Mouse (Mus musculus) adipocyte (in vitro differentiated cells): ENCODE measurements around the gene Gm15155.
"Not testable (repeated sequence)": the region's sequence is repeated elsewhere in the genome, so short reads cannot be mapped to it uniquely, and the experiment has no call there.

Experiments
- DNase-seq: peaks from one replicate; pipeline ENCODE4 v3.0.0-alpha.2; 2016; ENCODE audit warnings: low spot score

Gene Gm15155

GRCm38 (mm10) chrX:155624341-155624841 lies at the start of gene Gm15155:
Gm15155 (plus strand) TSS chrX:155624741.
- no peak for DNase-seq

DNA sequence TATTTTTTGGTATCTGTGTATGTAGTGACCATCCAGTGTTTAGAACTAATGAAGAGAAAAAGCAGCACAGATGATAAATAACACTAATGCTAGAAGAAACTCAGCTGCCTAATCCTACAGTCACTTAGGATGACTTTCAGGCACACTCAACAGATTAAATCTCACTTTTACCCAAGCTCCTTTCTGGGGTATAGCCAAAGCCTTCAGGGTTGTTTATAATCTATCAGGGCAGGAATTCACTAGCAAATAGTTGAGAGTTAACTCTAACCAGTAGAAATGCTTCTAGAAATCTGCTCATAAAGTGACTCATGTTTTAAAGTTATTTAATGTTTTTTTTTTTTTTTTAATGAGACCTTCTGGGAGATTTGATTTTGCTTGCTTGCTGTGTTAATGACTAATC lies 44.8 kb upstream of the Gm15155 start:
- DNase-seq: no peak

GRCm38 (mm10) chrX:155584586-155584985 lies 40.0 kb upstream of the Gm15155 start:
- DNase-seq: peak; percentile 2

GRCm38 (mm10) chrX:155591490-155591889 lies 33.1 kb upstream of the Gm15155 start:
- DNase-seq: no peak

DNA sequence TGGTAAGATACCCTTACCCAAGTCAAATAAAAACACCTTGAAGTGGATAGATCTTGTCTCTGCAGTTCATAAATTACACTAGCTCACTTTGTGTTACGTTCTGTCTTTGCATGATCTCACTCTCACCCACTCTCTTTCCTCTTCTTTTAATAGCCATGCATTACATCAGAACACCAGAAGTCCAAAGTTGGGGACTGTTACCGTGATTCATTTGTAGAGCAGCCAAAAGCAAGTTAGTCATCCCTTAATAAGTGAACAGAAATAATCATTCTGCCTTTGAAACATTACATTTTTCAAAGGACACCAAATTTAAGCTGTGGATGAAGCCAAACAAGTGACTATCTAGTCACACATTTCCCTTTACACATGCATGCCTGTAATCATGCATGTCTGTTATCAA lies 32.1 kb upstream of the Gm15155 start:
- DNase-seq: no peak

DNA sequence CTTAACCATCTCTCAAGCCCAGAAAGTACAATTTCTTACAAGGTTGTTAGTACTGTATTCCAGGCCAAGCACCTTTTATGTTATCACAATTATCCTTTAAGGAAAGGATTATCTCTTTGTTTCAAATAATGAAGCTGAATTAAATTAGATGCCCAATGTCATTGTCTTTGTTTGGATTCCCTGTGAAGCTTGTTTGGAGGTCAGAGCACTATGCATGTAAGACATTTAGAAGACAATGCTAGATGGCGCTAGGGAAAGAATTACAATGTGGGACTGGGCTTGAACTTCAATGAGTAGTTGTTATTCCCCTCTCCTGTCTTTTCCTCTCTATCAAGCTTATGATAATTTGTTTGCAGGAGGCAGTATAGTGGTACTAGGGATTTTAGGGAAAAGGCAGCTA lies 29.9 kb upstream of the Gm15155 start:
- DNase-seq: no peak

DNA sequence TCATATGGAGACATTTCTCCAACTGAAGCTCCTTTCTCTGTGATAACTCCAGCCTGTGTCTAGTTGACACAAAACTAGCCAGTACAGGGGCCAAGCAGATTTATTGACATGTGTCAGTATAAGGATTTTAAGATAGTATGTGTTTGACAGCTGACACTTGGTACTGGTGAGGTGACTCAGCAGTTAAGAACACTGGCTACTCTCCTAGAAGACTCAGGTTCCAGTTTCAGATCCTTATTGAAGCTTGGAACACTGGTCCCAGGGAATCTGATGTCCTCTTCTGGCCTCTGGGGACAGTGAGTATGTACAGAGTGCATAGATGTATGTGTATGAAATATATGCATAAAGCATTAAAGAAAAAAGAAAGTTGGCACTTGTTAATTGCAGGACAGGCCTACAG lies 28.2 kb upstream of the Gm15155 start:
- no peak for DNase-seq

DNA sequence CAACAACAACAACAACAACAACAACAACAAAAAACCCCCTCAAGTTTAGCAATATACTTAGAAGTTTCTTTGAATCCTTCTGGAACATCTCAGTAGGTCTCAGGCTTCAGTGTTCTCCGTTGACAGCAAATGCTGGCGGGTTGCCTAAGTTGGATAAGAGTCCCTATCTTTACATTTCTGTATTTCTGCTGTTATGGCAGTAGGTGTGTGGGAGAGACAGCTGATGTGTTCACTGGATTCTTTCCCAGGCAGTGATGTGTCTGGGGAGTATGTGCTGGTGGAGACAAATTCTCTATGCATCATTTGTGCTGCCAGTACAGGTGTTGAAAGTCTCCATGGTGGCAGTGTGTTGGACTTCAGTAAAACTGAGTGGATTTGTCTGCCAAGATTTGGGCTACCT lies 23.3 kb upstream of the Gm15155 start:
- no peak for DNase-seq

- DNase-seq: no peak
Observed at GRCm38 (mm10) chrX:155622527-155622926, 2.0 kb upstream of the Gm15155 start.

DNA sequence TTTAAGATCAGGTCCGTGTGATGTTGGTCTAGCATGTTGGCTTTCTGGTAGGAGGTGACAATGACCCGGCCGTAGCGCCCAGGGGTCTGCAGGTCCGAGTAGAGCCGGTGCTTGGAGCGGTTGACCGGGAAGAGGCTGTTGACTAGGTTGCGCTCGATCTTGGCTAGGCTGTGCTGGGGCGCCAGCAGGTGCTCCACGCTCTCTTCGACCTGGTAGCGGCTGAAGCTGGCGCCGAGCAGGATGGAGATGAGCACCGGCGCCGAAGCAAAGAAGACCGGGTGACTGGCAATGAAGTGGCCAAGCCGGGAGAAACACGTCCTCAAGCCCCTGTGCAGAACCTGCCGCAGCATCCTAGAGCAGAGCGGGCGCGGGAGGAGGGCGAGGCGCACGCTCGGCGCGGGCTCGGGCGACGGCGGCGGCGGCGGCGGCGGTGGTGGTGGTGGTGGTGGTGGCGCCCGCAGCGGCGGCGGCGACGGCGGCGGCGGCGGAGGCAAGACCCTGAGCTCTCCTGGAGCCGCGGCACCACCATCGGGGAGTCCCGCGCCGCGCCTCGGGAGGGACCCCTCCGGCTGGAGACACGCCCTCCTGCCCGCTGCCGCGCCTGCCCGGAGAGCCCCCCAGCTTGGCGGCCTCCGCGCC lies 1.5 kb upstream of the Gm15155 start:
- no peak for DNase-seq

DNA sequence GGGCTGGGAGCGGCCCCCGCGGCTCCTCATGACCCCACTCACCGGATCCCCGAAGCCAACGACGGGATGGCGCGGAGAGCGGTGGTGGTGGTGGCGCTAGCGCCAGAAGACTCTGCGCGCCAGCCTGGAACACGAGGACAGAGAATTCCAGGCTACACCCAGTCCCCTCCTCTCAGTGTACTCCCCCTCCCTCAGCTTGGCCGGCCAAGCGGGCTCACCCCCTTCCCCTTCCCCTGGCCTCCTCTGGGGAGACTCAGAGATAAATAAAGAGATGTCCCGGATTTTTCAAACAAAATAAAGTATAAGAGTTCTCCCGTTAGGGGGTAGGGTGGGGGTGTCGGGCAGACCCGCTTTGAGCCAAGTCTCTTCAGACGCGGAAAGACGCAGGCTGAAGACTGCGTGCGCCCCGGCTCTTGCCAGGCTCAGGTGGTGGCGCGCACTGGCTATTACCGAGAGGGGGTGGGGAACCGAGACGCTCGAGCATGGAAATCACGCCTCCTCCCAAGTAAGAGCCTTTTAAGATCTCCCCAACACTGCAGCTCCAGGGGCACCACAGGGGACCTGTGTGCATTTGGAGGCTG lies 750 bp upstream of the Gm15155 start, which contains the start of gene Ptchd1:
TSS of gene Ptchd1 (minus strand) at position 114 of the 581 bp plus-strand sequence.
- no peak for DNase-seq

GRCm38 (mm10) chrX:155624895-155625294 lies 354 bp downstream of the Gm15155 start:
- DNase-seq: no peak

DNA sequence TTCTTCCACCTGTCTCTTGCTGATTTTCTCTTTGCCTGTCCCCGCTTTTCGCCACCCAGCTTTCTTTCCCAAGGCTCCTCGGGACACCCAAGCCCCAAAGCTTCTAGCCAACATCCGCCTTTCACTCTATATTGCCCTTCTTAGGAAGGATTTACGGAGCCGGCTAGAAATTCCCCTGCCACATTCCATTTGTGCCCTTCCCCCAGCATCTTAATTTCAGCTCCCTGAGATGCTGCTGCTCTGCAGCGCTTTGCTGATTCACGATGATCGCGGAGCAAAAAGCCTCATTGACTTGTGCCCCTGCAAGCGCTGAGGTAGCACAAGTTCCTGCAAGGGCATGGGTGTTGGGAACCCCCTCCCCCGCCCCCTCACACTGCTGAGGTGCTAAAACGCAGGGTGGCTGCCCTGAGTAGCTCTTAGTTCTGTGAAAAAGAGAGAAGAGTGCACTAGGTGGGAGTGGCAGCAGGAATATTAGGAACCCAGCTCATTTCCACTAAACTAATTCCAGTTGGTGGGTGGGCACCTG lies 1.2 kb downstream of the Gm15155 start:
- no peak for DNase-seq

DNA sequence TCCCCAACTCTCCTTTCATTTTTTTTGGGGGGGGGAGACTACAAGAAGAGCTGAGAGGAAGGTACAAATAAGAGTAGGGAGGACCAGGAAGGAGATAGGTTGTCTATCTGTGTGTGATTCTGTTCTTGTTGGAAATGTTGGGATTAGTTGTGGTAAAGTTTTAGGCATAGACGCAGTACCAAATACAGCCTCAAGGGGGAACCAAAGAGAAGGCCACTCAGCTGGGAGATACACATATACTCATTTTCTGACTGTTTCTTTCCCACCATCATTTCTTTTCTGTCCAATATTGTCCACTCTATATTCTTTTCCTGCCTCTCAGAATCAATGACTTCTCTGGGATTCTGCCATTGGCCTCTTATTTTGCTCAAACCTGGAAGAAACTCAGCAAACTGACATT lies 19.4 kb downstream of the Gm15155 start:
- DNase-seq: peak; percentile 45

DNA sequence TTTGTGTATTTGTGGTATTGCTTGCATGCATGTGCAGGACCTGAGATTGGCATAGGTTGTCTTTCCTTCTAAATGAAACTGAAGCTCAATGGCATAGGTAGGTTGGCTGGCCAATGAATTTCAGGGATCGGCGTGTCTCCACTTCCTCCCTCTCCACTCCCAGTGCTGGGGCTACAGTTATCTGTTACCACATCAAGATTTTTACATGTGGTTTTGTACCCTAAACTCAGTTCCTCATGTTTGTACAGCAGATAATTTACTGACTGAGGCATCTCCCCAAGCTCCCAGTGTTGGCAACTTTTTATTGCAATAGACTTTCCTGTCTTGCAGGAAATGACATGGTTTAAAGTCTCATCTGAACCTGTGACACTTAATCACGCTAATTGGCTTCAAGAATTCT lies 21.4 kb downstream of the Gm15155 start:
- no peak for DNase-seq

GRCm38 (mm10) chrX:155657971-155658370 lies 33.4 kb downstream of the Gm15155 start:
- DNase-seq: no peak

DNA sequence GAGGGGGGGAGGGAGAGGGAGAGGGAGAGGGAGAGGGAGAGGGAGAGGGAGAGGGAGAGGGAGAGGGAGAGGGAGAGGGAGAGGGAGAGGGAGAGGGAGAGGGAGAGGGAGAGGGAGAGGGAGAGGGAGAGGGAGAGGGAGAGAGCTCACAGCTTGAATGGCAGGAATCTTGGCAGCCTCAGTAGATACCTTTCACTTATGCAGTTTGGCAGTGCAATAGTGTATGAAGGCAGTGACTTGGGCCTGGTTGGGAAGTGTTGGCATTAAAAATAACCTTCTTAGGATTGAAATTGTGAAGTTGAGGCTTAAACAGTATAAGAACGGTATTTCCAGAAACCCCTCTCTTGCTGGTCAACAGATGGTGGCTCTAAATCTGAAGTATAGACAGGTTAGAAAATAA lies 65.9 kb downstream of the Gm15155 start:
- DNase-seq: not testable (repeated sequence)

GRCm38 (mm10) chrX:155724157-155724556 lies 99.6 kb downstream of the Gm15155 start:
- no peak for DNase-seq

GRCm38 (mm10) chrX:155728387-155728786 lies 103.8 kb downstream of the Gm15155 start:
- DNase-seq: no peak

DNA sequence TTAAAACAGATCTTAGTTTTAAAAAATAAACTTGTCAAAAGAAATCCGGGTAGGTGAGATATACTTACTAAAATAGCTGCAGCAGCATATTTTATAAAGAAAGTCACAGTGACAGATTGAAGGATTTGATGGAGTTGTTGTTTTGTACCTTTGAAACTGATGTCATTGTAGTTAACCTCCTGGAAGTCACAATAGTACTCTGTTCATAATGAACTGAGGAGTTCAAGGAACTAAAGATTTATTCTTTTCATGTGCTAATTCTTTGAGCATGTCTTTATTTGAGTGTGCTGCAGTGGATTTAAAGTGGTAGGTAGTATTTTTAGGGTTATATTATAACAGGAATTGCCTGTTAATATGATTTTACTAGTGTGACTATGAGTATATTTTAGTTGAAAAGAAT lies 263.6 kb downstream of the Gm15155 start:
- DNase-seq: no peak

- DNase-seq: no peak
Observed at GRCm38 (mm10) chrX:155900040-155900439, 275.5 kb downstream of the Gm15155 start.

DNA sequence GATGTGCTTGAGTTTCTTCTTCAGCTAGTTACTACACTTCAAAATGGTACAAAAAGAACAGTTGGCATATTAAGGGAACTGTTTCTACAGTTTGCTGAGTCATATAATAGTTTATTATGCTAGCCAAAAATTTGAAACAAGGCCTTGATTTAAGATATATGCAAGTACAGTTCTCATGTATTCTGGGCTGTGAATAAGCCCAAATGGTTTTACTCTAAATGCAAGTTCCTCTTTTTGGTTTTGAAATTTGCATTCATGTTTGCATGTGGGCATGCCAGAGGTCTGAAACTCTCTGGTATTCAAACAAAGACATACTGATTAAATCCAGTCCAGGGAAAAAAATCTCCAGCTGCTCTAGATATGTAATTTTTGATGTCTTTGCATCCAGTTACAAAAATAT lies 277.2 kb downstream of the Gm15155 start:
- DNase-seq: no peak

GRCm38 (mm10) chrX:155903108-155903507 lies 278.6 kb downstream of the Gm15155 start:
- DNase-seq: no peak

GRCm38 (mm10) chrX:156009756-156010155 lies 385.2 kb downstream of the Gm15155 start:
- no peak for DNase-seq
